Mouse (Mus musculus) adrenal gland, postnatal 25 days (tissue): ENCODE data around the gene Smg9. TPM values are rescaled to one million over a fixed set of nuclear protein-coding genes. Genes with fewer than 3 reads are reported as not detected.

Source experiments
- total RNA-seq: library from RNA; stranded (reverse); gene quantifications from 2 replicates; pipeline ENCODE4 v1.2.3, GENCODE M21; 2021

Smg9 gene
- total RNA-seq, 1 experiment from 2014 or later: 26.6 TPM

Other genes with a start within 250 kb of the Smg9 start
- 0.29 and 0.58 TPM in 2 replicates for gene Zfp114, start 224.6 kb upstream of the Smg9 start, total RNA-seq
- gene Zfp111, start 188.2 kb upstream of the Smg9 start, total RNA-seq: 9.7 and 9.9 TPM in 2 replicates
- 4.5 and 6.5 TPM in 2 replicates for gene Zfp109, start 162.1 kb upstream of the Smg9 start, total RNA-seq
- gene Zfp108, start 144.8 kb upstream of the Smg9 start, total RNA-seq: 3.3 and 4.1 TPM in 2 replicates
- 7.2 and 8.7 TPM in 2 replicates for gene Zfp93, start 129.2 kb upstream of the Smg9 start, total RNA-seq
- gene Zfp61, start 98.4 kb upstream of the Smg9 start, total RNA-seq: 10.1 and 11.5 TPM in 2 replicates
- gene Zfp94, start 83.0 kb upstream of the Smg9 start, total RNA-seq: 4.1 and 6.6 TPM in 2 replicates
- gene Tescl, start 65.7 kb upstream of the Smg9 start, total RNA-seq: 1.0 and 1.1 TPM in 2 replicates
- not detected in 2 replicates for gene Lypd5, start 50.4 kb upstream of the Smg9 start, total RNA-seq
- 0.21 TPM in 1 of 2 replicates, not detected in the other for gene Kcnn4, start 29.4 kb upstream of the Smg9 start, total RNA-seq
- gene Irgc1, start 52.7 kb downstream of the Smg9 start, total RNA-seq: not detected in 2 replicates
- 5.6 and 7.8 TPM in 2 replicates for gene Plaur, start 62.9 kb downstream of the Smg9 start, total RNA-seq
- 2.4 and 3.8 TPM in 2 replicates for gene Cadm4, start 82.4 kb downstream of the Smg9 start, total RNA-seq
- gene Zfp428, start 107.4 kb downstream of the Smg9 start, total RNA-seq: 6.2 and 7.0 TPM in 2 replicates
- gene AC161166.1, start 112.8 kb downstream of the Smg9 start, total RNA-seq: not detected in 2 replicates
- gene Irgq, start 131.1 kb downstream of the Smg9 start, total RNA-seq: 24.5 and 29.5 TPM in 2 replicates
- not detected in 2 replicates for gene Pinlyp, start 146.5 kb downstream of the Smg9 start, total RNA-seq
- 38.0 and 51.2 TPM in 2 replicates for gene Xrcc1, start 146.7 kb downstream of the Smg9 start, total RNA-seq
- gene Ethe1, start 187.9 kb downstream of the Smg9 start, total RNA-seq: 26.0 and 38.2 TPM in 2 replicates
- 0.39 TPM in 1 of 2 replicates, not detected in the other for gene Zfp575, start 188.0 kb downstream of the Smg9 start, total RNA-seq
- 7.1 and 7.4 TPM in 2 replicates for gene Phldb3, start 211.1 kb downstream of the Smg9 start, total RNA-seq
- 1.5 and 1.7 TPM in 2 replicates for gene Lypd3, start 236.9 kb downstream of the Smg9 start, total RNA-seq